Mouse (Mus musculus) spleen, postnatal 10 days (tissue): ENCODE measurements around the gene Plxdc1.
A peak's percentile ranks its signal among the peaks of the same experiment; 100 is the strongest.

Source experiments
- DNase-seq, 2 experiments: peaks; one replicate each; pipeline ENCODE4 v3.0.0; 2021 to 2022; ENCODE audit warnings: low spot score in 2 of 2

The Plxdc1 gene

GRCm38 (mm10) chr11:97987551-97988526, 1.6 kb upstream of the Plxdc1 start:
- peak; percentile 92 to 96 for DNase-seq

- no peak for DNase-seq
Measured at GRCm38 (mm10) chr11:97986738-97987465, 658 bp upstream of the Plxdc1 start.

GRCm38 (mm10) chr11:97983983-97984382, 2.3 kb downstream of the Plxdc1 start:
- DNase-seq = no peak

GRCm38 (mm10) chr11:97983506-97983905, 2.7 kb downstream of the Plxdc1 start:
- no peak for DNase-seq

- DNase-seq = no peak
Measured at GRCm38 (mm10) chr11:97982721-97983120, 3.5 kb downstream of the Plxdc1 start.

GRCm38 (mm10) chr11:97980531-97980966, 5.7 kb downstream of the Plxdc1 start:
- no peak for DNase-seq

- DNase-seq = no peak
Measured at GRCm38 (mm10) chr11:97979824-97980495, 6.3 kb downstream of the Plxdc1 start.

- DNase-seq = no peak
Measured at GRCm38 (mm10) chr11:97978392-97978791, 7.9 kb downstream of the Plxdc1 start.

GRCm38 (mm10) chr11:97977797-97978196, 8.4 kb downstream of the Plxdc1 start:
- DNase-seq = no peak

GRCm38 (mm10) chr11:97974746-97975145, 11.5 kb downstream of the Plxdc1 start:
- DNase-seq = no peak

- DNase-seq = no peak
Measured at GRCm38 (mm10) chr11:97974141-97974540, 12.1 kb downstream of the Plxdc1 start.

- no peak for DNase-seq
Measured at GRCm38 (mm10) chr11:97972434-97972833, 13.8 kb downstream of the Plxdc1 start.

- no peak for DNase-seq
Measured at GRCm38 (mm10) chr11:97971232-97971631, 15.0 kb downstream of the Plxdc1 start.

GRCm38 (mm10) chr11:97970771-97971170, 15.5 kb downstream of the Plxdc1 start:
- DNase-seq = no peak

- DNase-seq = no peak
Measured at GRCm38 (mm10) chr11:97968385-97968784, 17.9 kb downstream of the Plxdc1 start.

GRCm38 (mm10) chr11:97967114-97967513, 19.1 kb downstream of the Plxdc1 start:
- DNase-seq = no peak

GRCm38 (mm10) chr11:97960907-97961306, 25.3 kb downstream of the Plxdc1 start:
- DNase-seq = peak in 1 of 2 experiments; percentile 46

GRCm38 (mm10) chr11:97959300-97959680, 27.0 kb downstream of the Plxdc1 start:
- no peak for DNase-seq

- no peak for DNase-seq
Measured at GRCm38 (mm10) chr11:97958641-97959299, 27.5 kb downstream of the Plxdc1 start.

GRCm38 (mm10) chr11:97956905-97957560, 29.2 kb downstream of the Plxdc1 start:
- no peak for DNase-seq

- DNase-seq = no peak
Measured at GRCm38 (mm10) chr11:97955915-97956314, 30.3 kb downstream of the Plxdc1 start.
